Mouse (Mus musculus) ES-E14 (cell line): ENCODE measurements at regions not wholly inside any gene's neighbourhood (a gene's known extent, or its start where the extent isn't known, plus 50 kb on each side); places are given as distances from the start of the nearest gene placed in this dataset.

Experiments used
- DNase-seq: peaks from one replicate; pipeline ENCODE4 v3.0.0-alpha.2; 2013; ENCODE audit warnings: low read depth, low spot score
- H3K27ac ChIP-seq: 2 replicates; pipeline ENCODE4 v1.5.1; 2012; ENCODE audit warnings: low read depth, mild to moderate bottlenecking, low read length, moderate library complexity, mixed read lengths; ENCODE audit not compliant: poor library complexity, insufficient read depth, severe bottlenecking
- H3K36me3 ChIP-seq: 2 replicates; pipeline ENCODE4 v1.6.1; 2012; ENCODE audit warnings: mild to moderate bottlenecking, low read length, moderate library complexity, mixed read lengths; ENCODE audit not compliant: control insufficient read depth, poor library complexity, insufficient read depth, severe bottlenecking
- H3K4me1 ChIP-seq, 2 experiments: fragments of 150-350 bp in 1 of 2; sonication (generic) in 1 of 2; 2 replicates each; pipeline ENCODE4 v1.6.1; 2012; ENCODE audit warnings: low read length in 2 of 2, mild to moderate bottlenecking in 1 of 2, mixed read lengths in 1 of 2; ENCODE audit not compliant: control insufficient read depth in 2 of 2, insufficient read depth in 2 of 2, poor library complexity in 1 of 2
- H3K4me3 ChIP-seq, 2 experiments: fragments of 150-350 bp in 1 of 2; sonication (generic) in 1 of 2; 2 replicates each; pipeline ENCODE4 v1.5.1; 2012; ENCODE audit warnings: low read length in 2 of 2, low read depth in 1 of 2, mild to moderate bottlenecking in 1 of 2, mixed read lengths in 1 of 2; ENCODE audit not compliant: insufficient read depth in 1 of 2, poor library complexity in 1 of 2, severe bottlenecking in 1 of 2
- H3K9ac ChIP-seq: 2 replicates; pipeline ENCODE4 v1.6.1; 2012; ENCODE audit warnings: low read depth, mild to moderate bottlenecking, low read length, mixed read lengths; ENCODE audit not compliant: poor library complexity, insufficient read depth, severe bottlenecking
- H3K9me3 ChIP-seq: fragments of 150-350 bp; sonication (generic); 2 replicates; pipeline ENCODE4 v1.6.1; 2012; ENCODE audit warnings: low read depth, mild to moderate bottlenecking, low read length; ENCODE audit not compliant: control insufficient read depth, insufficient read depth
- CHD2 ChIP-seq: IDR thresholded peaks from 2 replicates; pipeline ENCODE4 v1.6.1; 2014; ENCODE audit warnings: mild to moderate bottlenecking, low read depth, low read length, inconsistent platforms
- HCFC1 ChIP-seq: IDR thresholded peaks from 2 replicates; pipeline ENCODE4 v1.6.1; 2012; ENCODE audit warnings: low read length, inconsistent platforms, borderline replicate concordance; ENCODE audit not compliant: insufficient read depth
- MAFK ChIP-seq: IDR thresholded peaks from 2 replicates; pipeline ENCODE4 v1.6.1; 2014; ENCODE audit warnings: mild to moderate bottlenecking, low read depth, low read length, inconsistent platforms; ENCODE audit not compliant: insufficient read depth
- ZC3H11A ChIP-seq: IDR thresholded peaks from 2 replicates; pipeline ENCODE4 v1.6.1; 2012; ENCODE audit warnings: low read depth, mild to moderate bottlenecking, inconsistent platforms, low read length, borderline replicate concordance
- ZNF384 ChIP-seq: IDR thresholded peaks from 2 replicates; pipeline ENCODE4 v1.6.1; 2012; ENCODE audit warnings: low read depth, low read length, inconsistent platforms
- in situ Hi-C, 2 experiments: fragments of 600-800 bp; cut with MboI; formaldehyde crosslinking; loops; one replicate each; pipeline ENCODE4 v1.15.1; 2025; ENCODE audit warnings: low sequenced_read_pairs in 2 of 2, inconsistent platforms in 1 of 2; ENCODE audit not compliant: unreplicated experiment in 2 of 2

- H3K4me3 ChIP-seq, result no peak overlapping the region
- H3K4me1 ChIP-seq, result peaks cover 2 to 17% of the 10 kb centered on the region in 2 experiments; a peak in 3 of 4 replicates
- DNase-seq, result no peak
- in situ Hi-C loops, result no loop called here
- no peaks in the 10 kb centered on the region for H3K9me3 ChIP-seq
- H3K27ac ChIP-seq, result no peak overlapping the region
- H3K36me3 ChIP-seq, result no peaks in the 10 kb centered on the region
- TF ChIP-seq ZNF384, result no peak
- no peak for TF ChIP-seq MAFK
- TF ChIP-seq CHD2, result no peak
- no peak for TF ChIP-seq ZC3H11A
- no peak for TF ChIP-seq HCFC1
- H3K9ac ChIP-seq, result no peak overlapping the region
These were observed 312.3 kb downstream of the Gm49356 start for GRCm38 (mm10) chr15:59201386-59201785.

- Histone ChIP-seq H3K36me3 (no peaks in the 10 kb centered on the region), H3K9me3 (no peaks in the 10 kb centered on the region), H3K4me1 (peaks cover 2 to 19% of the 10 kb centered on the region in 2 experiments; a peak in 3 of 4 replicates), H3K27ac (no peak overlapping the region), H3K9ac (no peak overlapping the region), H3K4me3 (no peak overlapping the region)
- DNase-seq, result no peak
- in situ Hi-C loops, result no loop called here
- TF ChIP-seq ZNF384, result no peak
- no peak for TF ChIP-seq CHD2
- no peak for TF ChIP-seq HCFC1
- TF ChIP-seq ZC3H11A, result no peak
- no peak for TF ChIP-seq MAFK
These were observed 313.0 kb downstream of the Gm49356 start for GRCm38 (mm10) chr15:59201894-59202670.

- DNase-seq, result no peak
- in situ Hi-C loops, result no loop called here
- Histone ChIP-seq H3K36me3 (no peaks in the 10 kb centered on the region), H3K4me1 (peaks cover 0 to 12% of the 10 kb centered on the region in 2 experiments; a peak in 2 of 4 replicates), H3K4me3 (no peak overlapping the region), H3K27ac (no peak overlapping the region), H3K9me3 (no peaks in the 10 kb centered on the region), H3K9ac (no peak overlapping the region)
- TF ChIP-seq HCFC1 (no peak), MAFK (peak; percentile 95)
These were observed 314.2 kb downstream of the Gm49356 start for GRCm38 (mm10) chr15:59203097-59203849.

- peaks cover 0 to 12% of the 10 kb centered on the region in 2 experiments; a peak in 2 of 4 replicates for H3K4me1 ChIP-seq
- H3K9ac ChIP-seq, result no peak overlapping the region
- TF ChIP-seq ZC3H11A (peak; percentile 33; the same call in 1 of the 2 replicates), ZNF384 (no peak), MAFK (0 out of 2 replicates have a peak, but pooled peaks have one; percentile 9), HCFC1 (no peak), CHD2 (no peak)
- in situ Hi-C loops, result no loop called here
- DNase-seq, result peak; percentile 15
- H3K9me3 ChIP-seq, result no peaks in the 10 kb centered on the region
- no peaks in the 10 kb centered on the region for H3K36me3 ChIP-seq
- no peak overlapping the region for H3K4me3 ChIP-seq
- H3K27ac ChIP-seq, result no peak overlapping the region
These were observed 314.9 kb downstream of the Gm49356 start for GRCm38 (mm10) chr15:59203850-59204625.
